Mouse (Mus musculus) stomach, embryonic 14.5 days (tissue): ENCODE results near the gene Tmprss13. TPM values are rescaled to one million over a fixed set of nuclear protein-coding genes. Genes with fewer than 3 reads are reported as not detected.

Source experiments
- ATAC-seq: fragments of 200-750 bp; cut with Nextera tagmentation; 2 replicates; pipeline ENCODE4 v1.8.0; 2017; ENCODE audit warnings: low read depth, moderate TSS enrichment; ENCODE audit not compliant: insufficient number of reproducible peaks, insufficient read depth, low FRiP score
- H3K27ac ChIP-seq: fragments of 300-500 bp; sonication (generic); 2 replicates; pipeline ENCODE4 v1.5.1; 2014; ENCODE audit warnings: mild to moderate bottlenecking, low read length, moderate library complexity, mixed read lengths
- H3K27me3 ChIP-seq: fragments of 300-500 bp; sonication (generic); 2 replicates; pipeline ENCODE4 v1.6.1; 2014; ENCODE audit warnings: low read length, control low read depth, mixed read lengths; ENCODE audit not compliant: control insufficient read depth, insufficient read depth
- H3K36me3 ChIP-seq: fragments of 300-500 bp; sonication (generic); 2 replicates; pipeline ENCODE4 v1.6.1; 2014; ENCODE audit warnings: mild to moderate bottlenecking, control low read depth, low read length, moderate library complexity, mixed read lengths; ENCODE audit not compliant: control insufficient read depth, insufficient read depth
- H3K4me1 ChIP-seq: fragments of 300-500 bp; sonication (generic); 2 replicates; pipeline ENCODE4 v1.6.1; 2014; ENCODE audit warnings: low read length, control low read depth, mixed read lengths; ENCODE audit not compliant: control insufficient read depth, insufficient read depth
- H3K4me2 ChIP-seq: fragments of 300-500 bp; sonication (generic); replicated peaks from 2 replicates; pipeline ENCODE4 v1.6.1; 2014; ENCODE audit warnings: low read depth, low read length, control low read depth
- H3K4me3 ChIP-seq: fragments of 300-500 bp; sonication (generic); 2 replicates; pipeline ENCODE4 v1.5.1; 2014; ENCODE audit warnings: low read depth, low read length, control low read depth
- H3K9ac ChIP-seq: fragments of 300-500 bp; sonication (generic); replicated peaks from 2 replicates; pipeline ENCODE4 v1.6.1; 2014; ENCODE audit warnings: low read depth, mild to moderate bottlenecking, control low read depth, low read length, moderate library complexity, mixed read lengths
- H3K9me3 ChIP-seq: fragments of 300-500 bp; sonication (generic); 2 replicates; pipeline ENCODE4 v1.6.1; 2016; ENCODE audit warnings: low read depth, low read length, control low read depth; ENCODE audit not compliant: control insufficient read depth
- WGBS: fragments of 180-500 bp; shearing (Covaris S2); extraction: QIAGEN DNeasy Blood & Tissue Kit; methylation state at CpG from one replicate; pipeline ENCODE4 v1.1.7; 2014; 5-methylcytosine and 5-hydroxymethylcytosine counted together
- polyA plus RNA-seq: library from polyadenylated mRNA; unstranded; fragments of >200 nt; fragmentation: Nextera tagmentation; extraction: Ambion mirVana; gene quantifications from 2 replicates; pipeline ENCODE4 v1.2.1, GENCODE M21; 2014

Gene Tmprss13
- polyA plus RNA-seq, 1 experiment from 2014 or later: 4.0 TPM

- Histone ChIP-seq H3K27me3 (no peaks in the 10 kb centered on the region), H3K9me3 (no peaks in the 10 kb centered on the region), H3K4me3 (no peak overlapping the region), H3K36me3 (no peaks in the 10 kb centered on the region), H3K27ac (no peak overlapping the region), H3K4me1 (peaks cover 11% of the 10 kb centered on the region; the same call in 1 of the 2 replicates), H3K9ac (no peak overlapping the region), H3K4me2 (no peak overlapping the region)
- no peak for ATAC-seq
- 75% methylated on average over 3 of the region's 3 CpGs for WGBS
These were observed 1.3 kb upstream of the Tmprss13 start for GRCm38 (mm10) chr9:45317635-45318034.

GRCm38 (mm10) chr9:45321465-45321864, 2.6 kb downstream of the Tmprss13 start:
- no peak for ATAC-seq
- Histone ChIP-seq H3K27ac (no peak overlapping the region), H3K36me3 (no peaks in the 10 kb centered on the region), H3K4me3 (no peak overlapping the region), H3K9ac (no peak overlapping the region), H3K9me3 (no peaks in the 10 kb centered on the region), H3K4me1 (peaks cover 11% of the 10 kb centered on the region; the same call in 1 of the 2 replicates), H3K4me2 (no peak overlapping the region), H3K27me3 (no peaks in the 10 kb centered on the region)
- 86% methylated on average over 6 of the region's 6 CpGs for WGBS

GRCm38 (mm10) chr9:45321946-45322430, 3.1 kb downstream of the Tmprss13 start:
- H3K9me3 ChIP-seq: no peaks in the 10 kb centered on the region
- no peaks in the 10 kb centered on the region for H3K27me3 ChIP-seq
- H3K4me1 ChIP-seq: peaks cover 11% of the 10 kb centered on the region; the same call in 1 of the 2 replicates
- H3K36me3 ChIP-seq: no peaks in the 10 kb centered on the region
- 72% methylated on average over 4 of the region's 4 CpGs for WGBS
- H3K27ac ChIP-seq: no peak overlapping the region
- no peak overlapping the region for H3K4me3 ChIP-seq
- ATAC-seq: no peak
- no peak overlapping the region for H3K9ac ChIP-seq
- no peak overlapping the region for H3K4me2 ChIP-seq

- no peak overlapping the region for H3K4me3 ChIP-seq
- 86% methylated on average over 9 of the region's 9 CpGs for WGBS
- ATAC-seq: no peak
- no peaks in the 10 kb centered on the region for H3K9me3 ChIP-seq
- H3K27me3 ChIP-seq: no peaks in the 10 kb centered on the region
- H3K9ac ChIP-seq: no peak overlapping the region
- no peaks in the 10 kb centered on the region for H3K4me1 ChIP-seq
- H3K36me3 ChIP-seq: no peaks in the 10 kb centered on the region
- H3K4me2 ChIP-seq: no peak overlapping the region
- no peak overlapping the region for H3K27ac ChIP-seq
These were observed 7.5 kb downstream of the Tmprss13 start for GRCm38 (mm10) chr9:45326390-45326789.

GRCm38 (mm10) chr9:45328263-45328662, 9.4 kb downstream of the Tmprss13 start:
- Histone ChIP-seq H3K4me1 (no peaks in the 10 kb centered on the region), H3K27me3 (no peaks in the 10 kb centered on the region), H3K27ac (no peak overlapping the region), H3K4me2 (no peak overlapping the region), H3K4me3 (no peak overlapping the region), H3K36me3 (no peaks in the 10 kb centered on the region), H3K9me3 (no peaks in the 10 kb centered on the region), H3K9ac (no peak overlapping the region)
- 87% methylated on average over 4 of the region's 4 CpGs for WGBS
- no peak for ATAC-seq

GRCm38 (mm10) chr9:45329577-45329976, 10.7 kb downstream of the Tmprss13 start:
- H3K9me3 ChIP-seq: no peaks in the 10 kb centered on the region
- no peaks in the 10 kb centered on the region for H3K36me3 ChIP-seq
- no peak for ATAC-seq
- no peak overlapping the region for H3K9ac ChIP-seq
- no peaks in the 10 kb centered on the region for H3K4me1 ChIP-seq
- no peak overlapping the region for H3K4me2 ChIP-seq
- no peak overlapping the region for H3K4me3 ChIP-seq
- 88% methylated on average over 6 of the region's 6 CpGs for WGBS
- no peak overlapping the region for H3K27ac ChIP-seq
- H3K27me3 ChIP-seq: no peaks in the 10 kb centered on the region

- Histone ChIP-seq H3K9ac (no peak overlapping the region), H3K27me3 (no peaks in the 10 kb centered on the region), H3K9me3 (no peaks in the 10 kb centered on the region), H3K27ac (no peak overlapping the region), H3K4me2 (no peak overlapping the region), H3K4me3 (no peak overlapping the region), H3K4me1 (no peaks in the 10 kb centered on the region), H3K36me3 (no peaks in the 10 kb centered on the region)
- 54% methylated on average over 2 of the region's 2 CpGs for WGBS
- ATAC-seq: no peak
These were observed 18.5 kb downstream of the Tmprss13 start for GRCm38 (mm10) chr9:45337406-45337805.

GRCm38 (mm10) chr9:45343066-45343465, 24.2 kb downstream of the Tmprss13 start:
- no peak overlapping the region for H3K9ac ChIP-seq
- 88% methylated on average over 3 of the region's 3 CpGs for WGBS
- H3K4me1 ChIP-seq: no peaks in the 10 kb centered on the region

GRCm38 (mm10) chr9:45345516-45345915, 26.6 kb downstream of the Tmprss13 start:
- 66% methylated on average over 2 of the region's 2 CpGs for WGBS
- Histone ChIP-seq H3K4me2 (no peak overlapping the region), H3K27ac (no peak overlapping the region), H3K9me3 (no peaks in the 10 kb centered on the region), H3K4me1 (no peaks in the 10 kb centered on the region), H3K9ac (no peak overlapping the region), H3K4me3 (no peak overlapping the region), H3K36me3 (no peaks in the 10 kb centered on the region), H3K27me3 (no peaks in the 10 kb centered on the region)
- no peak for ATAC-seq

More at GRCm38 (mm10) chr9:45343066-45343465, 24.2 kb downstream of the Tmprss13 start:
- Histone ChIP-seq H3K27me3 (no peaks in the 10 kb centered on the region), H3K9me3 (no peaks in the 10 kb centered on the region), H3K36me3 (no peaks in the 10 kb centered on the region), H3K4me3 (no peak overlapping the region), H3K27ac (no peak overlapping the region), H3K4me2 (no peak overlapping the region)
- no peak for ATAC-seq
